Mouse (Mus musculus): ENCODE results near the gene Wdr46. TPM values are rescaled to one million over a fixed set of nuclear protein-coding genes. Genes with fewer than 3 reads are reported as not detected.
"Not testable (repeated sequence)": the region's sequence is repeated elsewhere in the genome, so short reads cannot be mapped to it uniquely, and the experiment has no call there.

The Wdr46 gene
- polyA plus RNA-seq, 1 experiment from 2014 or later, result 18.4 TPM

GRCm38 (mm10) chr17:33902079-33902478, 38.4 kb upstream of the Wdr46 start:
- H3K4me1 ChIP-seq (replicated peaks), result peaks cover 75% of the 10 kb centered on the region
- no peaks in the 10 kb centered on the region for H3K27me3 ChIP-seq
- peak overlapping the region; percentile 67 for H3K27ac ChIP-seq (replicated peaks)
- H3K36me3 ChIP-seq (replicated peaks), result no peaks in the 10 kb centered on the region
- no peak for ATAC-seq (ENCODE audit: insufficient read depth)
- no peak overlapping the region for H3K4me3 ChIP-seq (replicated peaks)
- no peak overlapping the region for H3K9ac ChIP-seq
- H3K9me3 ChIP-seq (replicated peaks), result no peaks in the 10 kb centered on the region
- 70% methylated on average over 4 of the region's 4 CpGs for WGBS (ENCODE audit: insufficient replicate concordance)
- H3K4me2 ChIP-seq, result peak overlapping the region; percentile 41

GRCm38 (mm10) chr17:33902491-33902890, 38.0 kb upstream of the Wdr46 start:
- Histone ChIP-seq H3K27me3 (no peaks in the 10 kb centered on the region), H3K27ac (replicated peaks) (peak overlapping the region; percentile 67), H3K9me3 (replicated peaks) (no peaks in the 10 kb centered on the region), H3K4me3 (replicated peaks) (no peak overlapping the region), H3K36me3 (replicated peaks) (no peaks in the 10 kb centered on the region), H3K9ac (no peak overlapping the region), H3K4me2 (peak overlapping the region; percentile 41), H3K4me1 (replicated peaks) (peaks cover 75% of the 10 kb centered on the region)
- ATAC-seq (ENCODE audit: insufficient read depth), result no peak
- WGBS (ENCODE audit: insufficient replicate concordance), result 22% methylated on average over 7 of the region's 7 CpGs

DNA sequence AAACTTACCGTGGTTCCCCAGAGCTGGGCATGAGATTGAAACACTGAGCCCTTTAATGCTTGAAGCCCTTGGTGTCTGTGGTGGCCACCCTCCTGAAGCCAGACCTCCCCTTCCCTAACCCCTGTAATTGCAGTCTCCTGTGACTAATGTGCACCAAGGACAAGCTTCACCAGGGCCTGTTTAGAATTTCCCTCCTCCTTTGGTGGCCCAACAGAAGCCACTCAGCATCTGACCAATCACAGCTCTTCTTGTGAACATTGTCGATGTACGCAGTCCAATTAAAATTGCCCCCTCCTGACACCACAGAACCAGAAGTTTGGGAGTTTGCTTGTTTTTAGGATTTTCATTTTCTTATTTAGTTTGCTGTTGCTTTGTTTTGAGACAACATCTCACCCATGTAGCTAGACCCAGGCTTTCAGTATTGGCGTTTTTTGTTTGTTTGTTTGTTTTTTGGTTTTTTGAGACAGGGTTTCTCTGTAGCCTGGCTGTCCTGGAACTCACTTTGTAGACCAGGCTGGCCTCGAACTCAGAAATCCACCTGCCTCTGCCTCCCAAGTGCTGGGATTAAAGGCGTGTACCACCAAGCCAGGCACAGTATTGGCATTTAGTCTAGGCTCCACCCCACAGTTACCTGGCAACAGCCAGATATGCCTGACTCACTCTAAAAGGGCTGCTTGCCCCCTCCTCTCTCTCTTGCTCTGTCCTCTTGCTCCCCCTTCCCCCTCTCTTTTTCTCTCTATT, 36.4 kb upstream of the Wdr46 start:
- not testable (repeated sequence) for H3K4me3 ChIP-seq (replicated peaks); H3K36me3 ChIP-seq (replicated peaks); H3K9me3 ChIP-seq (replicated peaks); H3K4me2 ChIP-seq; H3K27me3 ChIP-seq; ATAC-seq (ENCODE audit: insufficient read depth); H3K9ac ChIP-seq
- peak overlapping the region; percentile 67; the same call in 1 of the 2 replicates for H3K27ac ChIP-seq (replicated peaks)
- peaks cover 75% of the 10 kb centered on the region for H3K4me1 ChIP-seq (replicated peaks)
- WGBS (ENCODE audit: insufficient replicate concordance), result 58% methylated on average over 6 of the region's 6 CpGs

- whole genome bisulfite sequencing (ENCODE audit: insufficient replicate concordance), result 36% methylated on average over 4 of the region's 4 CpGs
- not testable (repeated sequence) for H3K27me3 ChIP-seq; H3K9ac ChIP-seq; H3K36me3 ChIP-seq (replicated peaks); H3K4me2 ChIP-seq; H3K9me3 ChIP-seq (replicated peaks); ATAC-seq (ENCODE audit: insufficient read depth); H3K4me3 ChIP-seq (replicated peaks)
- Histone ChIP-seq H3K27ac (replicated peaks) (peak within 1 kb of the TSS; percentile 67; the same call in 1 of the 2 replicates), H3K4me1 (replicated peaks) (peaks cover 72% of the 10 kb centered on the region)
Observed at GRCm38 (mm10) chr17:33904835-33905234, 35.6 kb upstream of the Wdr46 start, which contains the start of gene Platr17. Gene Platr17, plus strand, starts transcription at chr17:33905135.

- H3K36me3 ChIP-seq (replicated peaks), result peaks cover 28% of the 10 kb centered on the region
- no peaks in the 10 kb centered on the region for H3K9me3 ChIP-seq (replicated peaks)
- H3K4me2 ChIP-seq, result peak overlapping the region; percentile 100
- peak overlapping the region; percentile 89 for H3K9ac ChIP-seq
- peaks cover 62% of the 10 kb centered on the region for H3K4me1 ChIP-seq (replicated peaks)
- H3K27me3 ChIP-seq, result no peaks in the 10 kb centered on the region
- peak overlapping the region; percentile 85 for H3K4me3 ChIP-seq (replicated peaks)
- peak; percentile 58 for ATAC-seq (ENCODE audit: insufficient read depth)
- WGBS (ENCODE audit: insufficient replicate concordance), result under 1% methylated on average over 43 of the region's 44 CpGs
- H3K27ac ChIP-seq (replicated peaks), result peak overlapping the region; percentile 93
Observed at GRCm38 (mm10) chr17:33908331-33909076, 32.0 kb upstream of the Wdr46 start.

GRCm38 (mm10) chr17:33909077-33909868, 31.2 kb upstream of the Wdr46 start, which contains the start of gene Daxx:
Gene Daxx, plus strand, starts transcription at chr17:33909414.
- Histone ChIP-seq H3K27ac (replicated peaks) (peak within 1 kb of the TSS; percentile 93), H3K36me3 (replicated peaks) (peaks cover 36% of the 10 kb centered on the region), H3K4me3 (replicated peaks) (peak within 1 kb of the TSS; percentile 85), H3K4me2 (peak within 1 kb of the TSS; percentile 100), H3K9ac (peak within 1 kb of the TSS; percentile 89), H3K9me3 (replicated peaks) (no peaks in the 10 kb centered on the region), H3K4me1 (replicated peaks) (peaks cover 60% of the 10 kb centered on the region), H3K27me3 (no peaks in the 10 kb centered on the region)
- WGBS (ENCODE audit: insufficient replicate concordance), result under 1% methylated on average over 68 of the region's 68 CpGs
- ATAC-seq (ENCODE audit: insufficient read depth), result peak; percentile 94

DNA sequence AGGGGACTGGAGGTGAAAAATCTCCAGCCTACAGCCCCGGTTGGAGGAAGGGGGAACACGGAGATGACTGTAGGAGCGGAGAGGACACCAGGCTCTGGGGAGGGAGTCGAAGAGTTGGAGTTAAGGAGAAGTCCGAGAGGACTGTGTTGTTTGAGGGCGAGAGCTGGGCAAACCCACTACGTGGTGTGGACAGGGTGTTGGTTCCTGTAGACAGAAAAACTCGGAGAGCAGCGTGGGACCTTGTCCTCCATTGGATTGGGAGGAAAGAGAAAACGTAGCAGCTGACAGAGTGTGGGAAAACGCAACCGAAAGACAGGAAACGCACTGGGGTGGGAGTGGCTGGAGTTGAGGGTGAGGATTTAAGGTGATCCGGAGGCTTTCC, 30.6 kb upstream of the Wdr46 start:
- ATAC-seq (ENCODE audit: insufficient read depth), result no peak
- peak overlapping the region; percentile 93 for H3K27ac ChIP-seq (replicated peaks)
- H3K4me2 ChIP-seq, result peak overlapping the region; percentile 100

DNA sequence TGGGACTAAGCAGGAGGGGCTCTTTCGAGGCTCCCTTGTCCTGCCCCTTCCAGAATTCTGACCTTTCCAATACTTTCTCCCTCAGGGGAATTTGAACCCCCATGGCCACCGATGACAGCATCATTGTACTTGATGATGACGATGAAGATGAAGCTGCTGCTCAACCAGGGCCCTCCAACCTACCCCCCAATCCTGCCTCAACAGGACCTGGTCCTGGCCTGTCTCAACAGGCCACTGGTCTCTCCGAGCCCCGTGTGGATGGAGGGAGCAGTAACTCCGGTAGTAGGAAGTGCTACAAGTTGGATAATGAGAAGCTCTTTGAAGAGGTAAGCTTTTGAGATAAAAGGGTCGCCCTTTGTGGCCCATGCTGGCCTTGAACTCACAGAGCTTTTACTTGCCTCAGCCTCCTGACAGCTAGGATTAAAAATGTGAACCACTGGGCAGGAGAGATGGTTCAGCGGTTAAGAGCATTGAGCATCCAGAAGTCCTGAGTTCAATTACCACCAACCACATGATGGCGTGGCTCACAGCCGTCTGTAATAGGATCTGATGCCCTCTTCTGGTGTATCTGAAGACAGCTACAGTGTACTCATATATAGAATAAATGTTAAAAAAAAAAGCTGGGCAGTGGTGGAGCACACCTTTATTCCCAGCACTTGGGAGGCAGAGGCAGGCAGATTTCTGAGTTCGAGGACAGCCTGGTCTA, 30.0 kb upstream of the Wdr46 start:
- Histone ChIP-seq H3K9ac (peak overlapping the region; percentile 89), H3K4me3 (replicated peaks) (peak overlapping the region; percentile 85), H3K4me2 (peak overlapping the region; percentile 100), H3K27me3 (no peaks in the 10 kb centered on the region), H3K27ac (replicated peaks) (peak overlapping the region; percentile 93), H3K9me3 (replicated peaks) (no peaks in the 10 kb centered on the region), H3K4me1 (replicated peaks) (peaks cover 68% of the 10 kb centered on the region), H3K36me3 (replicated peaks) (peaks cover 46% of the 10 kb centered on the region)
- WGBS (ENCODE audit: insufficient replicate concordance), result 36% methylated on average over 11 of the region's 11 CpGs
- no peak for ATAC-seq (ENCODE audit: insufficient read depth)

More for the DNA sequence above, 30.6 kb upstream of the Wdr46 start:
- H3K36me3 ChIP-seq (replicated peaks), result peaks cover 42% of the 10 kb centered on the region
- H3K4me3 ChIP-seq (replicated peaks), result peak overlapping the region; percentile 85
- H3K9ac ChIP-seq, result peak overlapping the region; percentile 89
- peaks cover 63% of the 10 kb centered on the region for H3K4me1 ChIP-seq (replicated peaks)
- under 1% methylated on average over 14 of the region's 14 CpGs for WGBS (ENCODE audit: insufficient replicate concordance)
- no peaks in the 10 kb centered on the region for H3K27me3 ChIP-seq
- H3K9me3 ChIP-seq (replicated peaks), result no peaks in the 10 kb centered on the region

- ATAC-seq (ENCODE audit: insufficient read depth), result no peak
- Histone ChIP-seq H3K27me3 (no peaks in the 10 kb centered on the region), H3K4me1 (replicated peaks) (peaks cover 69% of the 10 kb centered on the region), H3K9ac (no peak overlapping the region), H3K36me3 (replicated peaks) (peaks cover 46% of the 10 kb centered on the region), H3K4me3 (replicated peaks) (no peak overlapping the region), H3K9me3 (replicated peaks) (no peaks in the 10 kb centered on the region), H3K4me2 (no peak overlapping the region), H3K27ac (replicated peaks) (no peak overlapping the region)
- 88% methylated on average over 31 of the region's 31 CpGs for WGBS (ENCODE audit: insufficient replicate concordance)
Observed at GRCm38 (mm10) chr17:33911052-33911812, 29.2 kb upstream of the Wdr46 start.

Data from liver, embryonic 15.5 days (tissue).